Mouse (Mus musculus) liver, embryonic 14.5 days (tissue): ENCODE data around the gene Chkb. TPM values are rescaled to one million over a fixed set of nuclear protein-coding genes. Genes with fewer than 3 reads are reported as not detected.

Source experiments
- ATAC-seq: fragments of 200-750 bp; cut with Nextera tagmentation; 2 replicates; pipeline ENCODE4 v1.8.0; 2017; ENCODE audit warnings: moderate number of reproducible peaks, mild to moderate bottlenecking, moderate library complexity; ENCODE audit not compliant: insufficient read depth
- DNase-seq, 3 experiments: peaks; one replicate each; pipeline ENCODE4 v3.0.0-alpha.2; 2012 to 2013; ENCODE audit warnings: low read depth in 3 of 3, low spot score in 3 of 3
- H3K27ac ChIP-seq: fragments of 300-500 bp; sonication (generic); 2 replicates; pipeline ENCODE4 v1.5.1; 2014; ENCODE audit warnings: moderate library complexity, mild to moderate bottlenecking, control low read depth, inconsistent platforms
- H3K27me3 ChIP-seq: fragments of 300-500 bp; sonication (generic); 2 replicates; pipeline ENCODE4 v1.6.1; 2014; ENCODE audit warnings: mild to moderate bottlenecking, low read length, moderate library complexity; ENCODE audit not compliant: control insufficient read depth, insufficient read depth
- H3K36me3 ChIP-seq: fragments of 300-500 bp; sonication (generic); replicated peaks from 2 replicates; pipeline ENCODE4 v1.6.1; 2014; ENCODE audit warnings: low read depth; ENCODE audit not compliant: control insufficient read depth, insufficient read depth
- H3K4me1 ChIP-seq, 2 experiments: fragments of 200-500 bp in 1 of 2; fragments of 300-500 bp in 1 of 2; sonication (generic) in 1 of 2; replicated peaks; 2 replicates each; pipeline ENCODE4 v1.6.1; 2012 to 2014; ENCODE audit warnings: antibody characterized with exemption in 1 of 2, inconsistent platforms in 1 of 2, low read length in 1 of 2; ENCODE audit not compliant: control insufficient read depth in 2 of 2, insufficient read depth in 2 of 2
- H3K4me2 ChIP-seq: fragments of 300-500 bp; sonication (generic); 2 replicates; pipeline ENCODE4 v1.6.1; 2014; ENCODE audit warnings: low read depth, mild to moderate bottlenecking, control low read depth, moderate library complexity
- H3K4me3 ChIP-seq, 2 experiments: fragments of 200-500 bp in 1 of 2; fragments of 300-500 bp in 1 of 2; sonication (generic) in 1 of 2; 2 replicates each; pipeline ENCODE4 v1.5.1; 2012 to 2014; ENCODE audit warnings: low read depth in 2 of 2, low read length in 2 of 2, mild to moderate bottlenecking in 2 of 2, control low read depth in 1 of 2, inconsistent platforms in 1 of 2, moderate library complexity in 1 of 2; ENCODE audit not compliant: insufficient read depth in 1 of 2
- H3K9ac ChIP-seq: fragments of 300-500 bp; sonication (generic); replicated peaks from 2 replicates; pipeline ENCODE4 v1.6.1; 2014; ENCODE audit warnings: mild to moderate bottlenecking, control low read depth, moderate library complexity
- H3K9me3 ChIP-seq: fragments of 300-500 bp; sonication (generic); 2 replicates; pipeline ENCODE4 v1.6.1; 2016; ENCODE audit warnings: low read length, mixed read lengths; ENCODE audit not compliant: control insufficient read depth
- CTCF ChIP-seq: IDR thresholded peaks from 2 replicates; pipeline ENCODE4 v1.5.1; 2016; ENCODE audit warnings: antibody characterized with exemption, low read depth, control low read depth
- EP300 ChIP-seq: IDR thresholded peaks from 2 replicates; pipeline ENCODE4 v1.6.1; 2016; ENCODE audit warnings: antibody characterized with exemption, low read depth
- WGBS: fragments of 180-500 bp; shearing (Covaris S2); extraction: QIAGEN DNeasy Blood & Tissue Kit; methylation state at CpG from one replicate; pipeline ENCODE4 v1.1.7; 2014; ENCODE audit not compliant: insufficient replicate concordance; 5-methylcytosine and 5-hydroxymethylcytosine counted together
- polyA plus RNA-seq, 2 experiments: library from polyadenylated mRNA; depleted of rRNA in 1 of 2; stranded (reverse) in 1 of 2; unstranded in 1 of 2; fragments of >200 nt; fragmentation: Nextera tagmentation in 1 of 2; extraction: Ambion mirVana in 1 of 2; gene quantifications; 2 replicates each; pipeline versions ENCODE4 v1.2.1 to v1.2.3; 2012 to 2014

The Chkb gene
- polyA plus RNA-seq, 2 experiments, result 18.3 to 19.3 TPM

- DNase-seq, result no peak
- WGBS, result 62% methylated on average over 15 of the region's 15 CpGs
Observed at GRCm38 (mm10) chr15:89461321-89461720, 31.6 kb upstream of the Chkb start.

GRCm38 (mm10) chr15:89460298-89460697 lies 30.6 kb upstream of the Chkb start:
- Histone ChIP-seq H3K36me3 (no peaks in the 10 kb centered on the region), H3K9ac (no peak overlapping the region), H3K27ac (no peak overlapping the region), H3K9me3 (no peaks in the 10 kb centered on the region), H3K4me2 (no peak overlapping the region), H3K4me3 (no peak overlapping the region), H3K27me3 (no peaks in the 10 kb centered on the region; the same call in none of the 2 replicates), H3K4me1 (no peaks in the 10 kb centered on the region)
- no peak for DNase-seq
- TF ChIP-seq EP300, result no peak
- TF ChIP-seq CTCF, result no peak
- 61% methylated on average over 10 of the region's 10 CpGs for WGBS
- ATAC-seq, result no peak

More at GRCm38 (mm10) chr15:89461321-89461720, 31.6 kb upstream of the Chkb start:
- TF ChIP-seq EP300 (no peak), CTCF (no peak)
- Histone ChIP-seq H3K4me3 (no peak overlapping the region), H3K9me3 (no peaks in the 10 kb centered on the region), H3K9ac (no peak overlapping the region), H3K4me1 (no peaks in the 10 kb centered on the region), H3K27ac (no peak overlapping the region), H3K27me3 (no peaks in the 10 kb centered on the region; the same call in none of the 2 replicates), H3K36me3 (no peaks in the 10 kb centered on the region), H3K4me2 (no peak overlapping the region)
- no peak for ATAC-seq

GRCm38 (mm10) chr15:89459821-89460220 lies 30.1 kb upstream of the Chkb start:
- peaks cover 4% of the 10 kb centered on the region for H3K27me3 ChIP-seq

GRCm38 (mm10) chr15:89458942-89459341 lies 29.2 kb upstream of the Chkb start:
- H3K27me3 ChIP-seq, result peaks cover 13% of the 10 kb centered on the region
- TF ChIP-seq EP300 (no peak), CTCF (no peak)

More at GRCm38 (mm10) chr15:89459821-89460220, 30.1 kb upstream of the Chkb start:
- no peaks in the 10 kb centered on the region for H3K9me3 ChIP-seq
- no peaks in the 10 kb centered on the region for H3K4me1 ChIP-seq
- no peaks in the 10 kb centered on the region for H3K36me3 ChIP-seq
- no peak for TF ChIP-seq CTCF
- TF ChIP-seq EP300, result no peak
- H3K9ac ChIP-seq, result no peak overlapping the region
- no peak for DNase-seq
- ATAC-seq, result no peak
- H3K27ac ChIP-seq, result no peak overlapping the region
- H3K4me2 ChIP-seq, result no peak overlapping the region
- no peak overlapping the region for H3K4me3 ChIP-seq
- 68% methylated on average over 7 of the region's 7 CpGs for WGBS

GRCm38 (mm10) chr15:89455642-89456041 lies 25.9 kb upstream of the Chkb start:
- 51% methylated on average over 6 of the region's 6 CpGs for WGBS
- Histone ChIP-seq H3K4me3 (no peak overlapping the region), H3K9me3 (no peaks in the 10 kb centered on the region), H3K36me3 (no peaks in the 10 kb centered on the region), H3K4me2 (no peak overlapping the region), H3K4me1 (no peaks in the 10 kb centered on the region), H3K27me3 (peaks cover 19% of the 10 kb centered on the region), H3K27ac (no peak overlapping the region), H3K9ac (no peak overlapping the region)
- no peak for TF ChIP-seq EP300
- TF ChIP-seq CTCF, result no peak
- ATAC-seq, result no peak
- DNase-seq, result no peak

More at GRCm38 (mm10) chr15:89458942-89459341, 29.2 kb upstream of the Chkb start:
- WGBS, result 24% methylated on average over 15 of the region's 15 CpGs
- no peak overlapping the region for H3K27ac ChIP-seq
- H3K4me3 ChIP-seq, result no peak overlapping the region
- H3K36me3 ChIP-seq, result no peaks in the 10 kb centered on the region
- H3K9ac ChIP-seq, result no peak overlapping the region
- H3K4me2 ChIP-seq, result no peak overlapping the region
- DNase-seq (no peak), ATAC-seq (no peak)
- no peaks in the 10 kb centered on the region for H3K9me3 ChIP-seq
- no peaks in the 10 kb centered on the region for H3K4me1 ChIP-seq
